Mouse (Mus musculus): ENCODE data around the gene Anp32b. TPM values are rescaled to one million over a fixed set of nuclear protein-coding genes. Genes with fewer than 3 reads are reported as not detected.
A peak's percentile ranks its signal among the peaks of the same experiment; 100 is the strongest.

The Anp32b gene
- 89.7 and 90.5 TPM in 2 replicates for polyA plus RNA-seq (2012; ENCODE audit: insufficient read depth, insufficient read length, missing spikeins)

- H3K4me3 ChIP-seq (ENCODE audit: insufficient read depth, low read depth, low read length): peak within 1 kb of the TSS; percentile 98
- peak within 1 kb of the TSS; percentile 90 for H3K27ac ChIP-seq (replicated peaks; ENCODE audit: low read depth, low read length)
- peaks cover 7% of the 10 kb centered on the region for H3K4me1 ChIP-seq (ENCODE audit: control insufficient read depth, insufficient read depth, insufficient read length, low read length)
Observed at GRCm38 (mm10) chr4:46450519-46451131, at the start of gene Anp32b. Anp32b (plus strand) TSS chr4:46450902.

- no peaks in the 10 kb centered on the region for H3K4me1 ChIP-seq (ENCODE audit: control insufficient read depth, insufficient read depth, insufficient read length, low read length)
Observed at GRCm38 (mm10) chr4:46404042-46404795, 46.5 kb upstream of the Anp32b start.

GRCm38 (mm10) chr4:46406966-46407703 is 43.6 kb upstream of the Anp32b start:
- H3K4me3 ChIP-seq (ENCODE audit: insufficient read depth, low read depth, low read length): no peak overlapping the region
- H3K27ac ChIP-seq (replicated peaks; ENCODE audit: low read depth, low read length): no peak overlapping the region
- H3K4me1 ChIP-seq (ENCODE audit: control insufficient read depth, insufficient read depth, insufficient read length, low read length): no peaks in the 10 kb centered on the region

More at GRCm38 (mm10) chr4:46404042-46404795, 46.5 kb upstream of the Anp32b start:
- Histone ChIP-seq H3K4me3 (ENCODE audit: insufficient read depth, low read depth, low read length) (no peak overlapping the region), H3K27ac (replicated peaks; ENCODE audit: low read depth, low read length) (no peak overlapping the region)

- no peak overlapping the region for H3K4me3 ChIP-seq (ENCODE audit: insufficient read depth, low read depth, low read length)
- H3K27ac ChIP-seq (replicated peaks; ENCODE audit: low read depth, low read length): no peak overlapping the region
- H3K4me1 ChIP-seq (ENCODE audit: control insufficient read depth, insufficient read depth, insufficient read length, low read length): no peaks in the 10 kb centered on the region
Observed at GRCm38 (mm10) chr4:46410677-46411076, 40.0 kb upstream of the Anp32b start.

- Histone ChIP-seq H3K27ac (replicated peaks; ENCODE audit: low read depth, low read length) (no peak overlapping the region), H3K4me3 (ENCODE audit: insufficient read depth, low read depth, low read length) (no peak overlapping the region), H3K4me1 (ENCODE audit: control insufficient read depth, insufficient read depth, insufficient read length, low read length) (no peaks in the 10 kb centered on the region)
Observed at GRCm38 (mm10) chr4:46411489-46411888, 39.2 kb upstream of the Anp32b start.

GRCm38 (mm10) chr4:46412113-46412512 is 38.6 kb upstream of the Anp32b start:
- no peak overlapping the region for H3K4me3 ChIP-seq (ENCODE audit: insufficient read depth, low read depth, low read length)
- H3K4me1 ChIP-seq (ENCODE audit: control insufficient read depth, insufficient read depth, insufficient read length, low read length): no peaks in the 10 kb centered on the region
- H3K27ac ChIP-seq (replicated peaks; ENCODE audit: low read depth, low read length): no peak overlapping the region

GRCm38 (mm10) chr4:46413406-46413805 is 37.3 kb upstream of the Anp32b start, which contains the start of gene Hemgn:
Hemgn (minus strand) TSS chr4:46413506.
- Histone ChIP-seq H3K27ac (replicated peaks; ENCODE audit: low read depth, low read length) (no peak within 1 kb of the TSS), H3K4me1 (ENCODE audit: control insufficient read depth, insufficient read depth, insufficient read length, low read length) (no peaks in the 10 kb centered on the region), H3K4me3 (ENCODE audit: insufficient read depth, low read depth, low read length) (no peak within 1 kb of the TSS)

- H3K27ac ChIP-seq (replicated peaks; ENCODE audit: low read depth, low read length): no peak overlapping the region
- no peaks in the 10 kb centered on the region for H3K4me1 ChIP-seq (ENCODE audit: control insufficient read depth, insufficient read depth, insufficient read length, low read length)
- H3K4me3 ChIP-seq (ENCODE audit: insufficient read depth, low read depth, low read length): no peak overlapping the region
Observed at GRCm38 (mm10) chr4:46417491-46417890, 33.2 kb upstream of the Anp32b start.

- Histone ChIP-seq H3K27ac (replicated peaks; ENCODE audit: low read depth, low read length) (no peak overlapping the region), H3K4me1 (ENCODE audit: control insufficient read depth, insufficient read depth, insufficient read length, low read length) (no peaks in the 10 kb centered on the region), H3K4me3 (ENCODE audit: insufficient read depth, low read depth, low read length) (no peak overlapping the region)
Observed at GRCm38 (mm10) chr4:46418851-46419250, 31.9 kb upstream of the Anp32b start.

GRCm38 (mm10) chr4:46422625-46423024 is 28.1 kb upstream of the Anp32b start:
- no peaks in the 10 kb centered on the region for H3K4me1 ChIP-seq (ENCODE audit: control insufficient read depth, insufficient read depth, insufficient read length, low read length)
- no peak overlapping the region for H3K4me3 ChIP-seq (ENCODE audit: insufficient read depth, low read depth, low read length)
- no peak overlapping the region for H3K27ac ChIP-seq (replicated peaks; ENCODE audit: low read depth, low read length)

GRCm38 (mm10) chr4:46428903-46429499 is 21.7 kb upstream of the Anp32b start:
- no peaks in the 10 kb centered on the region for H3K4me1 ChIP-seq (ENCODE audit: control insufficient read depth, insufficient read depth, insufficient read length, low read length)
- no peak overlapping the region for H3K27ac ChIP-seq (replicated peaks; ENCODE audit: low read depth, low read length)
- no peak overlapping the region for H3K4me3 ChIP-seq (ENCODE audit: insufficient read depth, low read depth, low read length)

- Histone ChIP-seq H3K27ac (replicated peaks; ENCODE audit: low read depth, low read length) (no peak overlapping the region), H3K4me3 (ENCODE audit: insufficient read depth, low read depth, low read length) (no peak overlapping the region)
Observed at GRCm38 (mm10) chr4:46432339-46433036, 18.2 kb upstream of the Anp32b start.

GRCm38 (mm10) chr4:46442501-46442900 is 8.2 kb upstream of the Anp32b start:
- Histone ChIP-seq H3K4me1 (ENCODE audit: control insufficient read depth, insufficient read depth, insufficient read length, low read length) (no peaks in the 10 kb centered on the region), H3K27ac (replicated peaks; ENCODE audit: low read depth, low read length) (no peak overlapping the region), H3K4me3 (ENCODE audit: insufficient read depth, low read depth, low read length) (no peak overlapping the region)

More at GRCm38 (mm10) chr4:46432339-46433036, 18.2 kb upstream of the Anp32b start:
- no peaks in the 10 kb centered on the region for H3K4me1 ChIP-seq (ENCODE audit: control insufficient read depth, insufficient read depth, insufficient read length, low read length)

- Histone ChIP-seq H3K4me1 (ENCODE audit: control insufficient read depth, insufficient read depth, insufficient read length, low read length) (no peaks in the 10 kb centered on the region), H3K27ac (replicated peaks; ENCODE audit: low read depth, low read length) (no peak overlapping the region), H3K4me3 (ENCODE audit: insufficient read depth, low read depth, low read length) (no peak overlapping the region)
Observed at GRCm38 (mm10) chr4:46445237-46445945, 5.3 kb upstream of the Anp32b start.
